Mouse (Mus musculus) lung, adult 2 months (tissue): ENCODE measurements around the gene Dnajc5.

ENCODE experiments used
- CTCF ChIP-seq: fragments of 200-500 bp; IDR thresholded peaks from 2 replicates; pipeline ENCODE4 v1.5.1; 2011; ENCODE audit warnings: mild to moderate bottlenecking, low read length, control low read depth; ENCODE audit not compliant: insufficient read depth
- POLR2A ChIP-seq: fragments of 200-500 bp; IDR thresholded peaks from 2 replicates; pipeline ENCODE4 v1.6.1; 2011; ENCODE audit warnings: low read depth, mild to moderate bottlenecking, control low read depth, low read length, borderline replicate concordance; ENCODE audit errors: extremely low read depth

DNA sequence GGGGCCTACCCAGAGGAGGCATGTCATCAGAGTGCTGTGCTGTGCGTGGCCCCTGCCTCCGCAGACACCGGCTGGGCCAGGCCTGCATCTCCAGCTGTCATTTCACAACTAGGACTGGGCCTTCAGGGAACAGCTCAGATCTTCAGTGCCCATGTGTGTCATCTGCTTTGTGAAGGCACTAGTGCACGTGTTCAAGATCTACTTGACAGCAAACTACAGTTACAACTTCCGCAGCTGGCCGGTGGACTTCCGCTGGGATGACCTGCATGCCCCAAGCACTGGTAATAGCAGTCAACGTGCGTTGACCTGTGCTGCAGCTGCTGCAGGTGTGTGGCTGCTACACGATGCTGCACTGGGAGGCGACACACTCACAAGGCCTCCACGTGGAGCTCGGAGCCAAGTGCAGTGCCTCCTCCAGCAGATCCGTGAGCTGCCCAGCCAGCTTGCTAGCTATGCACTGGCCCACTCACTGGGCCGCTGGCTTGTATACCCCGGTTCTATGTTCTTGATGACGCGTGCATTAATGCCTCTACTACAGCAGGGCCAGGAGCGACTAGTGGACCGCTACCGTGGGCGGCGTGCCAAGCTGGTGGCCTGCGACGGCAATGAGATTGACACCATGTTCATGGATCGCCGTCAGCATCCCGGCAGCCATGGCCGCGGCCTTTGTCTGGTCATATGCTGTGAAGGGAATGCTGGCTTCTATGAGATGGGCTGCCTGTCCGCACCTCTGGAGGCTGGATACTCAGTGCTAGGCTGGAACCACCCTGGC lies 26.9 kb upstream of the Dnajc5 start, which contains the start of gene Abhd16b:
- no peak for TF ChIP-seq CTCF
- no peak for TF ChIP-seq POLR2A
